19 mouse cellular contexts compared by ENCODE assay signal in the genomic region with DNA sequence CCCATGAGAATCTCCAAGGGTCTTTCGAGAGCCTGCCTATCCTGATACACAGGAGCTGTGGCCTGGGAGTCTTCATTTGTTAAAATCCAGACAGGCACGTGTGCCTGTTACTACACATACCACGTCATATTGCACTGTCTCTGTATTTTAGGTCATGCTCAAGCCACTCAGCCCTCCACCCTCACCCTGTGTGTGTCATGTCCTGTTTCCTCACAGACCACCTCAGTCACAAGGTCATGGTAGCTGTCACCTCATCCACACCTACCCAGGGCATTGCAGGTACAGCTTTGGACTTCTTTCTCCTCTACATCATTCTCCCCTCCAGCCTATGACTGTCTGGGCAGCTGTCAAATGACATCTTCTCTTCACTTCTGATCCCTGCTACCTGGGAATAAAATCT.
"Had no signal": no experiment of that assay in that cellular context is flagged by ENCODE, and none has a peak within 500 bp of the region (broad histone marks: within the 10 kb centered on the region; RNA-seq: fewer than 3 reads in every experiment).

No protein-coding gene starts in this region.

- H3K9me3 ChIP-seq: limb, embryonic 10.5 days; limb, embryonic 13.5 days; neural tube, embryonic 12.5 days; neural tube, embryonic 15.5 days had no signal

- DNase-seq: kidney, adult 2 months; kidney, postnatal 25 days; layer of hippocampus, adult 9-11 months; layer of hippocampus, postnatal 36 days; lung, embryonic 14.5 days; midbrain, embryonic 14.5 days; retina, postnatal 1 day; thymus, adult 18-20 months; thymus, postnatal 36 days had no signal

- H3K4me1 ChIP-seq: limb, embryonic 10.5 days; limb, embryonic 13.5 days; neural tube, embryonic 12.5 days had no signal

- H3K27me3 ChIP-seq: neural tube, embryonic 12.5 days; neural tube, embryonic 15.5 days had no signal

- H3K27ac ChIP-seq: kidney, postnatal 0 days; layer of hippocampus, adult 2 months; limb, embryonic 10.5 days; limb, embryonic 13.5 days; macrophage; neural tube, embryonic 12.5 days; neural tube, embryonic 15.5 days had no signal

- H3K36me3 ChIP-seq: limb, embryonic 10.5 days; limb, embryonic 13.5 days; neural tube, embryonic 12.5 days; neural tube, embryonic 15.5 days had no signal

- H3K4me3 ChIP-seq: layer of hippocampus, adult 2 months; limb, embryonic 10.5 days; limb, embryonic 13.5 days; neural tube, embryonic 12.5 days; neural tube, embryonic 15.5 days had no signal

- H3K4me2 ChIP-seq: limb, embryonic 13.5 days; lung, embryonic 14.5 days; midbrain, embryonic 11.5 days; neural tube, embryonic 12.5 days; neural tube, embryonic 15.5 days had no signal

- ATAC-seq: intestine, postnatal 0 days; lung, postnatal 0 days had no signal

- H3K9ac ChIP-seq: limb, embryonic 13.5 days; lung, embryonic 14.5 days; neural tube, embryonic 12.5 days; neural tube, embryonic 15.5 days had no signal
